Comparison of ENCODE assay signal across 24 mouse cellular contexts in genomic region chr15:4726830-4727310, GRCm38 (mm10). TPM values are rescaled to one million over a fixed set of nuclear protein-coding genes. Genes with fewer than 3 reads are reported as not detected.
"Had no signal": no experiment of that assay in that cellular context is flagged by ENCODE, and none has a peak within 500 bp of the region (broad histone marks: within the 10 kb centered on the region; RNA-seq: fewer than 3 reads in every experiment).

C6 (plus strand) TSS chr15:4727175.

- H3K4me3 ChIP-seq: limb, embryonic 10.5 days; limb, embryonic 13.5 days; liver, embryonic 15.5 days; lung, embryonic 15.5 days; megakaryocyte, embryonic 14.5 days; midbrain, embryonic 10.5 days; midbrain, embryonic 13.5 days; myocyte; neural tube, embryonic 13.5 days had no signal

- H3K27ac ChIP-seq: limb, embryonic 10.5 days; limb, embryonic 13.5 days; liver, embryonic 15.5 days; lung, embryonic 15.5 days; midbrain, embryonic 10.5 days; midbrain, embryonic 13.5 days; neural tube, embryonic 13.5 days had no signal

- H3K4me1 ChIP-seq: limb, embryonic 10.5 days; limb, embryonic 13.5 days; liver, embryonic 15.5 days; lung, embryonic 15.5 days; megakaryocyte, embryonic 14.5 days; midbrain, embryonic 10.5 days; midbrain, embryonic 13.5 days; neural tube, embryonic 13.5 days had no signal

- DNase-seq: kidney, adult 18-20 months; kidney, postnatal 14 days; kidney, postnatal 4 days; retina, postnatal 1 day; right cerebral cortex, postnatal 25 days; thymus, adult 18-20 months; thymus, postnatal 36 days had no signal

- H3K27me3 ChIP-seq: limb, embryonic 13.5 days; liver, embryonic 15.5 days; lung, embryonic 15.5 days; megakaryocyte, embryonic 14.5 days; midbrain, embryonic 13.5 days; neural tube, embryonic 13.5 days had no signal

RNA-seq across cellular contexts. Expression of gene C6, which starts in this region (rescaled TPM):
- total RNA-seq: layer of hippocampus, adult 18-20 months; layer of hippocampus, postnatal 14 days; left cerebral cortex, postnatal 25 days; monocyte, adult 5-6 weeks; neutrophil, adult 5-6 weeks had no signal
- polyA plus RNA-seq: kidney, embryonic 16.5 days; limb, embryonic 10.5 days; limb, embryonic 13.5 days; liver, embryonic 11.5 days; lung, embryonic 15.5 days; midbrain, embryonic 13.5 days; midbrain, embryonic 16.5 days; myocyte; neural tube, embryonic 13.5 days had no signal
